Mouse (Mus musculus) heart, embryonic 15.5 days (tissue): ENCODE measurements around the gene Sstr5. TPM values are rescaled to one million over a fixed set of nuclear protein-coding genes. Genes with fewer than 3 reads are reported as not detected.

Experiments
- ATAC-seq: fragments of 200-750 bp; cut with Nextera tagmentation; replicated peaks from 2 replicates; pipeline ENCODE4 v1.8.0; 2017; ENCODE audit warnings: low read depth, moderate TSS enrichment; ENCODE audit not compliant: insufficient number of reproducible peaks, insufficient read depth, low FRiP score
- H3K27ac ChIP-seq: fragments of 300-500 bp; sonication (generic); 2 replicates; pipeline ENCODE4 v1.5.1; 2015; ENCODE audit warnings: mild to moderate bottlenecking, inconsistent platforms
- H3K27me3 ChIP-seq: fragments of 300-500 bp; sonication (generic); 2 replicates; pipeline ENCODE4 v1.6.1; 2015; ENCODE audit warnings: inconsistent platforms
- H3K36me3 ChIP-seq: fragments of 300-500 bp; sonication (generic); 2 replicates; pipeline ENCODE4 v1.6.1; 2015; ENCODE audit warnings: mild to moderate bottlenecking, inconsistent platforms
- H3K4me1 ChIP-seq: fragments of 300-500 bp; sonication (generic); replicated peaks from 2 replicates; pipeline ENCODE4 v1.6.1; 2015; ENCODE audit warnings: inconsistent platforms
- H3K4me2 ChIP-seq: fragments of 300-500 bp; sonication (generic); 2 replicates; pipeline ENCODE4 v1.6.1; 2015; ENCODE audit warnings: inconsistent platforms, mild to moderate bottlenecking, moderate library complexity
- H3K4me3 ChIP-seq: fragments of 300-500 bp; sonication (generic); 2 replicates; pipeline ENCODE4 v1.5.1; 2015; ENCODE audit warnings: mild to moderate bottlenecking, inconsistent platforms
- H3K9ac ChIP-seq: fragments of 300-500 bp; sonication (generic); 2 replicates; pipeline ENCODE4 v1.6.1; 2015; ENCODE audit warnings: mild to moderate bottlenecking, inconsistent platforms
- H3K9me3 ChIP-seq: fragments of 300-500 bp; sonication (generic); replicated peaks from 2 replicates; pipeline ENCODE4 v1.6.1; 2016; ENCODE audit warnings: inconsistent platforms
- WGBS: fragments of 180-500 bp; shearing (Covaris S2); methylation state at CpG from one replicate; pipeline ENCODE4 v1.1.7; 2015; ENCODE audit warnings: mixed read lengths; 5-methylcytosine and 5-hydroxymethylcytosine counted together
- polyA plus RNA-seq: library from polyadenylated mRNA; unstranded; fragments of >200 nt; fragmentation: Nextera tagmentation; extraction: Ambion mirVana; gene quantifications from 2 replicates; pipeline ENCODE4 v1.2.1, GENCODE M21; 2015

Sstr5 gene
- polyA plus RNA-seq, 1 experiment from 2014 or later = 0.20 TPM

- Histone ChIP-seq H3K27me3 (peaks cover 20% of the 10 kb centered on the region), H3K36me3 (no peaks in the 10 kb centered on the region), H3K4me1 (peaks cover 6% of the 10 kb centered on the region; the same call in 1 of the 2 replicates), H3K27ac (no peak overlapping the region), H3K9ac (no peak overlapping the region), H3K9me3 (no peaks in the 10 kb centered on the region), H3K4me2 (no peak overlapping the region), H3K4me3 (no peak overlapping the region)
- no peak for ATAC-seq
- WGBS = 83% methylated on average over 3 of the region's 3 CpGs
These were observed 14.8 kb upstream of the Sstr5 start for GRCm38 (mm10) chr17:25511876-25512275.

GRCm38 (mm10) chr17:25510074-25510830 lies 13.2 kb upstream of the Sstr5 start:
- Histone ChIP-seq H3K4me3 (no peak overlapping the region), H3K4me1 (no peaks in the 10 kb centered on the region), H3K4me2 (no peak overlapping the region), H3K27ac (no peak overlapping the region), H3K27me3 (peaks cover 20% of the 10 kb centered on the region), H3K36me3 (no peaks in the 10 kb centered on the region), H3K9ac (no peak overlapping the region), H3K9me3 (no peaks in the 10 kb centered on the region)
- ATAC-seq = no peak
- 76% methylated on average over 10 of the region's 10 CpGs for WGBS

GRCm38 (mm10) chr17:25508860-25509577 lies 11.9 kb upstream of the Sstr5 start:
- H3K36me3 ChIP-seq = no peaks in the 10 kb centered on the region
- no peaks in the 10 kb centered on the region for H3K4me1 ChIP-seq
- H3K27ac ChIP-seq = no peak overlapping the region
- ATAC-seq = no peak
- H3K4me2 ChIP-seq = no peak overlapping the region
- H3K4me3 ChIP-seq = no peak overlapping the region
- H3K9me3 ChIP-seq = no peaks in the 10 kb centered on the region
- H3K27me3 ChIP-seq = peaks cover 20% of the 10 kb centered on the region
- no peak overlapping the region for H3K9ac ChIP-seq
- 46% methylated on average over 7 of the region's 7 CpGs for WGBS

GRCm38 (mm10) chr17:25507799-25508198 lies 10.7 kb upstream of the Sstr5 start:
- no peak overlapping the region for H3K4me3 ChIP-seq
- H3K27me3 ChIP-seq = peaks cover 20% of the 10 kb centered on the region
- no peak for ATAC-seq
- H3K4me1 ChIP-seq = no peaks in the 10 kb centered on the region
- WGBS = 9% methylated on average over 3 of the region's 3 CpGs
- H3K4me2 ChIP-seq = no peak overlapping the region
- H3K9me3 ChIP-seq = no peaks in the 10 kb centered on the region
- H3K27ac ChIP-seq = no peak overlapping the region
- no peak overlapping the region for H3K9ac ChIP-seq
- no peaks in the 10 kb centered on the region for H3K36me3 ChIP-seq

GRCm38 (mm10) chr17:25502599-25502998 lies 5.5 kb upstream of the Sstr5 start:
- H3K4me2 ChIP-seq = no peak overlapping the region
- H3K36me3 ChIP-seq = no peaks in the 10 kb centered on the region
- peaks cover 15% of the 10 kb centered on the region for H3K27me3 ChIP-seq
- no peak overlapping the region for H3K27ac ChIP-seq
- H3K4me3 ChIP-seq = no peak overlapping the region
- no peaks in the 10 kb centered on the region for H3K4me1 ChIP-seq
- H3K9me3 ChIP-seq = no peaks in the 10 kb centered on the region
- H3K9ac ChIP-seq = no peak overlapping the region
- 68% methylated on average over 4 of the region's 4 CpGs for WGBS
- no peak for ATAC-seq

GRCm38 (mm10) chr17:25482092-25482491 lies 15.0 kb downstream of the Sstr5 start:
- Histone ChIP-seq H3K9ac (no peak overlapping the region), H3K27me3 (peaks cover 24% of the 10 kb centered on the region), H3K36me3 (no peaks in the 10 kb centered on the region), H3K9me3 (no peaks in the 10 kb centered on the region), H3K4me3 (no peak overlapping the region), H3K4me2 (no peak overlapping the region), H3K27ac (peak overlapping the region; percentile 34; the same call in 1 of the 2 replicates), H3K4me1 (peaks cover 29% of the 10 kb centered on the region)
- peak; percentile 31; the same call in 1 of the 2 replicates for ATAC-seq
- WGBS = 70% methylated on average over 6 of the region's 6 CpGs

- no peaks in the 10 kb centered on the region for H3K9me3 ChIP-seq
- H3K4me3 ChIP-seq = no peak overlapping the region
- ATAC-seq = no peak
- H3K9ac ChIP-seq = no peak overlapping the region
- H3K27me3 ChIP-seq = peaks cover 19% of the 10 kb centered on the region
- H3K36me3 ChIP-seq = no peaks in the 10 kb centered on the region
- peaks cover 36% of the 10 kb centered on the region for H3K4me1 ChIP-seq
- WGBS = 31% methylated on average over 4 of the region's 4 CpGs
- no peak overlapping the region for H3K4me2 ChIP-seq
- no peak overlapping the region for H3K27ac ChIP-seq
These were observed 16.3 kb downstream of the Sstr5 start for GRCm38 (mm10) chr17:25480820-25481219.

- Histone ChIP-seq H3K36me3 (no peaks in the 10 kb centered on the region), H3K27me3 (peaks cover 25% of the 10 kb centered on the region), H3K4me2 (no peak overlapping the region), H3K4me1 (peaks cover 33% of the 10 kb centered on the region), H3K9ac (no peak overlapping the region), H3K4me3 (no peak overlapping the region), H3K27ac (no peak overlapping the region), H3K9me3 (no peaks in the 10 kb centered on the region)
- no peak for ATAC-seq
- WGBS = 29% methylated on average over 8 of the region's 8 CpGs
These were observed 16.9 kb downstream of the Sstr5 start for GRCm38 (mm10) chr17:25480152-25480551.

GRCm38 (mm10) chr17:25475946-25476744 lies 20.9 kb downstream of the Sstr5 start:
- peaks cover 42% of the 10 kb centered on the region for H3K4me1 ChIP-seq
- 33% methylated on average over 19 of the region's 19 CpGs for WGBS
- H3K27ac ChIP-seq = no peak overlapping the region
- H3K4me2 ChIP-seq = no peak overlapping the region
- no peak overlapping the region for H3K9ac ChIP-seq
- no peaks in the 10 kb centered on the region for H3K9me3 ChIP-seq
- peaks cover 51% of the 10 kb centered on the region for H3K27me3 ChIP-seq
- H3K4me3 ChIP-seq = no peak overlapping the region
- ATAC-seq = no peak
- H3K36me3 ChIP-seq = no peaks in the 10 kb centered on the region

- Histone ChIP-seq H3K9ac (peak overlapping the region; percentile 31; the same call in 1 of the 2 replicates), H3K27me3 (peaks cover 46% of the 10 kb centered on the region)
- 2% methylated on average over 38 of the region's 38 CpGs for WGBS
These were observed 22.6 kb downstream of the Sstr5 start for GRCm38 (mm10) chr17:25474330-25475077.

More at GRCm38 (mm10) chr17:25474330-25475077, 22.6 kb downstream of the Sstr5 start:
- H3K27ac ChIP-seq = no peak overlapping the region
- H3K9me3 ChIP-seq = no peaks in the 10 kb centered on the region
- H3K4me2 ChIP-seq = peak overlapping the region; percentile 80
- peaks cover 39% of the 10 kb centered on the region for H3K4me1 ChIP-seq
- ATAC-seq = peak; percentile 32; the same call in 1 of the 2 replicates
- H3K36me3 ChIP-seq = no peaks in the 10 kb centered on the region
- peak overlapping the region; percentile 43 for H3K4me3 ChIP-seq
